Mouse (Mus musculus): Measurements from ENCODE around the gene Tm2d1. TPM values are rescaled to one million over a fixed set of nuclear protein-coding genes. Genes with fewer than 3 reads are reported as not detected.

The Tm2d1 gene
- polyA plus RNA-seq, 1 experiment: 50.0 TPM

GRCm38 (mm10) chr4:98321371-98322111, 61.6 kb downstream of the Tm2d1 start:
- no peak for TF ChIP-seq CTCF (IDR thresholded peaks at IDR 0.05; ENCODE audit: borderline replicate concordance, extremely low read depth, insufficient read depth, insufficient read length)
- no peak for TF ChIP-seq POLR2A (IDR thresholded peaks at IDR 0.05; ENCODE audit: borderline replicate concordance, extremely low read depth, insufficient read depth, insufficient read length, poor library complexity, severe bottlenecking)
- DNase-seq (ENCODE audit: low read depth): peak; percentile 95

GRCm38 (mm10) chr4:98318769-98319168, 64.3 kb downstream of the Tm2d1 start:
- TF ChIP-seq POLR2A (IDR thresholded peaks at IDR 0.05; ENCODE audit: borderline replicate concordance, extremely low read depth, insufficient read depth, insufficient read length, poor library complexity, severe bottlenecking) (no peak), CTCF (IDR thresholded peaks at IDR 0.05; ENCODE audit: borderline replicate concordance, extremely low read depth, insufficient read depth, insufficient read length) (no peak)

GRCm38 (mm10) chr4:98317149-98317548, 66.0 kb downstream of the Tm2d1 start:
- DNase-seq (ENCODE audit: low read depth): no peak
- no peak for TF ChIP-seq CTCF (IDR thresholded peaks at IDR 0.05; ENCODE audit: borderline replicate concordance, extremely low read depth, insufficient read depth, insufficient read length)
- no peak for TF ChIP-seq POLR2A (IDR thresholded peaks at IDR 0.05; ENCODE audit: borderline replicate concordance, extremely low read depth, insufficient read depth, insufficient read length, poor library complexity, severe bottlenecking)

More at GRCm38 (mm10) chr4:98318769-98319168, 64.3 kb downstream of the Tm2d1 start:
- no peak for DNase-seq (ENCODE audit: low read depth)

Other genes with a start within 250 kb of the Tm2d1 start
- 7.1 and 9.0 TPM in 2 replicates for gene Patj, start 12.5 kb upstream of the Tm2d1 start, polyA plus RNA-seq (2012; rRNA removed)

Measured in brain, embryonic 14.5 days (tissue).